Mouse (Mus musculus) heart, embryonic 12.5 days (tissue): ENCODE results near the gene Maf. TPM values are rescaled to one million over a fixed set of nuclear protein-coding genes. Genes with fewer than 3 reads are reported as not detected.

Experiments
- ATAC-seq: fragments of 200-750 bp; cut with Nextera tagmentation; 2 replicates; pipeline ENCODE4 v1.8.0; 2017; ENCODE audit warnings: moderate TSS enrichment, moderate library complexity; ENCODE audit not compliant: insufficient number of reproducible peaks, low FRiP score
- H3K27ac ChIP-seq: fragments of 300-500 bp; sonication (generic); 2 replicates; pipeline ENCODE4 v1.5.1; 2016; ENCODE audit warnings: mild to moderate bottlenecking, moderate library complexity; ENCODE audit not compliant: poor library complexity, severe bottlenecking
- H3K27me3 ChIP-seq: fragments of 300-500 bp; sonication (generic); replicated peaks from 2 replicates; pipeline ENCODE4 v1.6.1; 2016; ENCODE audit warnings: mild to moderate bottlenecking, moderate library complexity
- H3K36me3 ChIP-seq: fragments of 300-500 bp; sonication (generic); 2 replicates; pipeline ENCODE4 v1.6.1; 2016; ENCODE audit warnings: mild to moderate bottlenecking, moderate library complexity
- H3K4me1 ChIP-seq: fragments of 300-500 bp; sonication (generic); replicated peaks from 2 replicates; pipeline ENCODE4 v1.6.1; 2016; ENCODE audit warnings: mild to moderate bottlenecking
- H3K4me2 ChIP-seq: fragments of 300-500 bp; sonication (generic); 2 replicates; pipeline ENCODE4 v1.6.1; 2016; ENCODE audit warnings: mild to moderate bottlenecking, moderate library complexity
- H3K4me3 ChIP-seq: fragments of 300-500 bp; sonication (generic); 2 replicates; pipeline ENCODE4 v1.5.1; 2016; ENCODE audit warnings: mild to moderate bottlenecking
- H3K9ac ChIP-seq: fragments of 300-500 bp; sonication (generic); 2 replicates; pipeline ENCODE4 v1.6.1; 2016; ENCODE audit warnings: mild to moderate bottlenecking, moderate library complexity
- H3K9me3 ChIP-seq: fragments of 300-500 bp; sonication (generic); replicated peaks from 2 replicates; pipeline ENCODE4 v1.6.1; 2016; ENCODE audit warnings: mild to moderate bottlenecking, moderate library complexity
- WGBS: fragments of 180-500 bp; shearing (Covaris S2); methylation state at CpG from one replicate; pipeline ENCODE4 v1.1.7; 2016; 5-methylcytosine and 5-hydroxymethylcytosine counted together
- polyA plus RNA-seq: library from polyadenylated mRNA; unstranded; fragments of >200 nt; fragmentation: Nextera tagmentation; extraction: Ambion mirVana; gene quantifications from 2 replicates; pipeline ENCODE4 v1.2.1, GENCODE M21; 2016

Gene Maf
- polyA plus RNA-seq, 1 experiment from 2014 or later: 2.1 TPM

- Histone ChIP-seq H3K27ac (no peak overlapping the region), H3K4me1 (no peaks in the 10 kb centered on the region), H3K4me2 (no peak overlapping the region), H3K27me3 (no peaks in the 10 kb centered on the region), H3K9ac (no peak overlapping the region), H3K36me3 (no peaks in the 10 kb centered on the region), H3K4me3 (no peak overlapping the region), H3K9me3 (no peaks in the 10 kb centered on the region)
- no peak for ATAC-seq
- 85% methylated on average over 3 of the region's 3 CpGs for WGBS
Measured at GRCm38 (mm10) chr8:115726807-115727206, 19.2 kb upstream of the Maf start.

DNA sequence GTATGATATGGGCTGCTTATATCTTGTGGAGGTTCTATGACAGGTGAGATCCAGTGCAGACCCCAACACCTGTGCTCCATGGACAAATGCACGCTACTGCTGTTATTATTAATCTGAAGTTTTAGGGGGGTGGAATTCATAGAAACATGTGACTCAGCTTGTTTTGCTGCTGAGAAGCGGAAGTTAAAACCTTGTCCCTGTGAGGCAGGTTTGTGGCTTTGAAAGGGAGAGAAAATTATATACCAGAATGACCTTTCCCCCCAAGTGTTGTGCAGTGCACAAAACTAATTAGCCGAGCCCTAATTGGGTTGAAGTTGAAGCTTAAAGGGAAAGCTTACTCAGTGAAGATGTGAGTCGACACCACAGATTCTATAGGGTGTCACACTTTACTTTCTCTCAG lies 18.6 kb upstream of the Maf start:
- WGBS: 82% methylated on average over 4 of the region's 4 CpGs
- H3K27ac ChIP-seq: no peak overlapping the region
- no peak for ATAC-seq

GRCm38 (mm10) chr8:115719126-115719525 lies 11.5 kb upstream of the Maf start:
- no peak overlapping the region for H3K9ac ChIP-seq
- no peak overlapping the region for H3K4me2 ChIP-seq
- no peak overlapping the region for H3K4me3 ChIP-seq
- H3K4me1 ChIP-seq: no peaks in the 10 kb centered on the region
- no peak overlapping the region for H3K27ac ChIP-seq
- H3K27me3 ChIP-seq: peaks cover 6% of the 10 kb centered on the region; the same call in 1 of the 2 replicates
- WGBS: 66% methylated on average over 7 of the region's 7 CpGs
- no peaks in the 10 kb centered on the region for H3K9me3 ChIP-seq
- H3K36me3 ChIP-seq: no peaks in the 10 kb centered on the region
- ATAC-seq: no peak

More for the DNA sequence above, 18.6 kb upstream of the Maf start:
- no peak overlapping the region for H3K4me3 ChIP-seq
- H3K36me3 ChIP-seq: no peaks in the 10 kb centered on the region
- no peak overlapping the region for H3K9ac ChIP-seq
- no peaks in the 10 kb centered on the region for H3K4me1 ChIP-seq
- H3K9me3 ChIP-seq: no peaks in the 10 kb centered on the region
- no peak overlapping the region for H3K4me2 ChIP-seq
- no peaks in the 10 kb centered on the region for H3K27me3 ChIP-seq

- Histone ChIP-seq H3K4me3 (no peak overlapping the region), H3K36me3 (no peaks in the 10 kb centered on the region), H3K9me3 (no peaks in the 10 kb centered on the region), H3K4me2 (no peak overlapping the region), H3K27me3 (peaks cover 6% of the 10 kb centered on the region), H3K9ac (no peak overlapping the region), H3K27ac (no peak overlapping the region), H3K4me1 (no peaks in the 10 kb centered on the region)
- 82% methylated on average over 6 of the region's 6 CpGs for WGBS
- no peak for ATAC-seq
Measured at GRCm38 (mm10) chr8:115718621-115719020, 11.0 kb upstream of the Maf start.

DNA sequence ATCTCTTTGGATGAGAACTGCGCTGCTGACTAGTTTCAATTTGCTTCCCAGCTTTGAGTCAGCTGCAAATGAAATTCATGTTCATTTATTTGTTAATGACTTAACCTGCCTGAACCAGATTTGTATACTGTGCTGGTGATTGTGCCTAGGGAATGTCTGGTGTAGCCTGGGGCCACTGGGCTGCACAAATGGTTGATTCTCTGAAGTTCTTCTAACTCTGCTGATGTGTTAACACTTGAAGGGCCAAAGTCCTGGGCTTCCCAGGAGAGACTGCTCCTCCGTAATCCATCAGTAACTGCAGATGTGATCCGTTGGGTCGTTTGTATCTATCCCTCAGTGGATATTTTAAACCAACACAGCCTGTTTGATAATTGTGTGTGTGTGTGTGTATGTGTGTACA lies 7.7 kb upstream of the Maf start:
- no peak overlapping the region for H3K27ac ChIP-seq
- 76% methylated on average over 4 of the region's 4 CpGs for WGBS
- no peak for ATAC-seq

GRCm38 (mm10) chr8:115711106-115711505 lies 3.5 kb upstream of the Maf start:
- Histone ChIP-seq H3K36me3 (no peaks in the 10 kb centered on the region), H3K9me3 (no peaks in the 10 kb centered on the region), H3K4me3 (no peak overlapping the region), H3K27me3 (peaks cover 23% of the 10 kb centered on the region), H3K4me1 (peaks cover 8% of the 10 kb centered on the region), H3K9ac (no peak overlapping the region), H3K4me2 (no peak overlapping the region), H3K27ac (no peak overlapping the region)
- ATAC-seq: no peak
- WGBS: 68% methylated on average over 11 of the region's 11 CpGs

More for the DNA sequence above, 7.7 kb upstream of the Maf start:
- H3K27me3 ChIP-seq: peaks cover 23% of the 10 kb centered on the region
- no peaks in the 10 kb centered on the region for H3K4me1 ChIP-seq
- no peaks in the 10 kb centered on the region for H3K36me3 ChIP-seq
- no peak overlapping the region for H3K9ac ChIP-seq
- H3K9me3 ChIP-seq: no peaks in the 10 kb centered on the region
- no peak overlapping the region for H3K4me2 ChIP-seq
- H3K4me3 ChIP-seq: no peak overlapping the region

GRCm38 (mm10) chr8:115709931-115710330 lies 2.3 kb upstream of the Maf start:
- H3K4me3 ChIP-seq: no peak overlapping the region
- peaks cover 12% of the 10 kb centered on the region for H3K4me1 ChIP-seq
- no peak overlapping the region for H3K9ac ChIP-seq
- H3K27me3 ChIP-seq: peaks cover 21% of the 10 kb centered on the region
- H3K36me3 ChIP-seq: no peaks in the 10 kb centered on the region
- no peak for ATAC-seq
- 68% methylated on average over 8 of the region's 8 CpGs for WGBS
- no peaks in the 10 kb centered on the region for H3K9me3 ChIP-seq
- no peak overlapping the region for H3K4me2 ChIP-seq
- no peak overlapping the region for H3K27ac ChIP-seq

- Histone ChIP-seq H3K9me3 (no peaks in the 10 kb centered on the region), H3K27me3 (peaks cover 21% of the 10 kb centered on the region), H3K4me2 (peak overlapping the region; percentile 84), H3K27ac (no peak overlapping the region), H3K4me1 (peaks cover 12% of the 10 kb centered on the region), H3K36me3 (no peaks in the 10 kb centered on the region), H3K4me3 (peak overlapping the region; percentile 71), H3K9ac (peak overlapping the region; percentile 47; the same call in 1 of the 2 replicates)
- ATAC-seq: no peak
- 3% methylated on average over 19 of the region's 19 CpGs for WGBS
Measured at GRCm38 (mm10) chr8:115708936-115709780, 1.6 kb upstream of the Maf start.

DNA sequence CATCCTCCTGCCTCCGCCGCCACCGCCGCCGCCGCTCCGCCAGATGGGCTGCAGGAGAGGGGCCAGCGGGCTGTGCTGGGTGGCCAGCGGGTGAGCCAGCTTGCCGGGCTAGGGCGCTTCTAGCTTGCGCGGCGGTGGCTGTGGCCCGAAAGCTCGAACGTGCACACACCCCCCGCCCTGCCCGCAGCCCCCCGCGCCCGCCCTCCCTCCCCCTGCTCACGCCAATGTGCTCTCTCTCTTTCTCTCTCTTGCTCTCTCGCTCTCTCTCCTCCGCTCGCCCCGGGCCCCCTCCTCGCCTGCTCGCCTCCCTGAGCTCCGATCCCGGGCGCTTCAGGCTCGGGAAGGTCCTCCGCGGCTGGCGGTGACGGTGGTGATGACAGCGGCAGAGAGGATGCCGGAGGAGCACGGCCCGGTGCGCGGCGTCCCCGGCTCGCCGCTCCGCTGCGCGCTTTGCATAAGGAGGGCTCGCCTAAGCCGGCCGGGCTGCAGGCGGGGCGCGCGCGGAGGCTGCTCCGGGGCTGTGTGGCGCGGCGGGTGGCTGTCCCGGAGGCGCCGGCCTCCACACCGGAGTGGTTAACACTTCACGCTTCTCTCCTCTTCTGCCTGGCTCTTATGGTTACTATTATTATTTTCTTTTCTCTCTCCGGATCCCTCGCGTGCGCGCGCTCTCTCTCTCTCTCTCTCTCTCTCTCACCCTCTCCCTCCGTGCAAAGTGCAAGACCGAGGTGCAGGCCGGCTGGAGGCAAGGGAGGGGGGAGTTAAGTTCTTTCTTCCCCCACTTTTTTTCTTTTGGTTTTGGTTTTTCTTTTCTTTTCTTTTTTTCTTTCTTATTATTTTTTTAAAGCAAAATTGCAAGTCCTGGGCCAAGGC lies 498 bp downstream of the Maf start:
- Histone ChIP-seq H3K9ac (peak overlapping the region; percentile 73), H3K4me3 (peak overlapping the region; percentile 71), H3K9me3 (no peaks in the 10 kb centered on the region), H3K27ac (peak overlapping the region; percentile 77), H3K4me1 (peaks cover 12% of the 10 kb centered on the region), H3K4me2 (peak overlapping the region; percentile 84), H3K36me3 (no peaks in the 10 kb centered on the region), H3K27me3 (peaks cover 14% of the 10 kb centered on the region)
- WGBS: under 1% methylated on average over 62 of the region's 76 CpGs
- ATAC-seq: peak; percentile 77

DNA sequence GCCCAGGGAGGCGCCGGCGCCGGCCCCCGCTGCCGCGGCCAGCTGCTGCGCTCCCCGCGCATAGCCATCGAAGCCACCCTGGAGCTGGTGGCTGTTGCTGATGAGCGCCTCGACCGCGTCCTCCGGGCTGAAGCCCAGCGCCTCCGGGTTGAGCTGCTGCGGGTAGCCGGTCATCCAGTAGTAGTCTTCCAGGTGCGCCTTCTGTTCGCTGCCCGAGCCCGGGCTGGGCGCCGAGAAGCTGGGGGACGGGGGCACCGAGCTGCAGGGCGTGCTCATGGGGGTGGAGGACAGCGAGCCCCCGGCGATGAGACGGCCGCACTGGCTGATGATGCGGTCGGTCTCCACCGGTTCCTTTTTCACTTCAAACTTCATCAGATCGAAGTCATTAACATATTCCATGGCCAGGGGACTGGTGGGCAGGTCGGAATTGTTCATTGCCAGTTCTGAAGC lies 1.2 kb downstream of the Maf start:
- Histone ChIP-seq H3K9ac (peak overlapping the region; percentile 73), H3K27ac (peak overlapping the region; percentile 77; the same call in 1 of the 2 replicates), H3K27me3 (peaks cover 10% of the 10 kb centered on the region), H3K4me3 (peak overlapping the region; percentile 71), H3K4me2 (peak overlapping the region; percentile 84), H3K9me3 (no peaks in the 10 kb centered on the region), H3K36me3 (no peaks in the 10 kb centered on the region), H3K4me1 (peaks cover 12% of the 10 kb centered on the region)
- WGBS: 1% methylated on average over 37 of the region's 39 CpGs
- ATAC-seq: no peak

DNA sequence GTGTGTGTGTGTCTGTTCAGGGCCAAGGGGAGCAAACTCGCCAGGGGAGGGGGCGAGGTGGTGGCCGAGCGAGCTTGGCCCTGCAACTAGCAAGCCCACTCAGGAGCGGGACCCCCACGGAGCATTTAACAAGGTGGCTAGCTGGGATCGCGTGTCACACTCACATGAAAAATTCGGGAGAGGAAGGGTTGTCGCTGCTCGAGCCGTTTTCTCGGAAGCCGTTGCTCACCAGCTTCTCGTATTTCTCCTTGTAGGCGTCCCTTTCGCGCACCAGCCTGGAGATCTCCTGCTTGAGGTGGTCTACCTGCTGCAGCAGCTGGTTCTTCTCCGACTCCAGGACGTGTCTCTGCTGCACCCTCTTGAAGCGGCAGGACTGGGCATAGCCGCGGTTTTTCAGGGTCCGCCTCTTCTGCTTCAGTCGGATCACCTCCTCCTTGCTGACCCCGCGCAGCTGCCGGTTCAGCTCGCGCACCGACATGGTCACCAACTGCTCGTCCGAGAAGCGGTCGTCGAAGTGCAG lies 1.9 kb downstream of the Maf start:
- no peaks in the 10 kb centered on the region for H3K9me3 ChIP-seq
- peaks cover 12% of the 10 kb centered on the region for H3K4me1 ChIP-seq
- WGBS: under 1% methylated on average over 33 of the region's 36 CpGs
- peak overlapping the region; percentile 73 for H3K9ac ChIP-seq
- no peaks in the 10 kb centered on the region for H3K36me3 ChIP-seq
- H3K27me3 ChIP-seq: peaks cover 5% of the 10 kb centered on the region; the same call in 1 of the 2 replicates
- peak; percentile 40 for ATAC-seq
- no peak overlapping the region for H3K27ac ChIP-seq
- peak overlapping the region; percentile 71 for H3K4me3 ChIP-seq
- H3K4me2 ChIP-seq: peak overlapping the region; percentile 84
